Mouse (Mus musculus): Measurements from ENCODE around the gene Cnot6l. TPM values are rescaled to one million over a fixed set of nuclear protein-coding genes. Genes with fewer than 3 reads are reported as not detected.

Gene Cnot6l
- polyA plus RNA-seq, 2 experiments, result 16.5 to 25.8 TPM

DNA sequence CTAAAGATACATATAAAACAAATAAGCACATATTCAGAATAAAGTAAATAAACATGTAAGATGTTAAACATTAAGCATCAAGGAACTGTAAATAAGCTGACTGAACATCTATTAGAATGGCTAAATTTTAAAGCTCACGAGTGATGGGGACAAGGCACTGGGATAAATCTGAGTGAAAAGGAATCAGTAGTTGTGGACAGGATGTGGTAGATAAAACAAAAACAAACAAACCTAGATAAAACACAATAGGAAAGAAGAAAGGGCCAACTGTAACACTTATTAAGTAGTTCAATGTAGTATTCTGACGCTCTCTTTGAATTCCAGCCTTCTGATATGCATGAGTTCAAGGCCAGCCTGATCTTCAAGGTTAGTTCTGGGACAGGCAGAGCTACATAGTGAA lies 21.6 kb downstream of the Cnot6l start:
- no peak for ATAC-seq (ENCODE audit: low FRiP score, low read depth)
- no peak overlapping the region for H3K27ac ChIP-seq (replicated peaks; ENCODE audit: low read depth, low read length)
- no peak for TF ChIP-seq POLR2A (IDR thresholded peaks at IDR 0.05; ENCODE audit: borderline replicate concordance, extremely low read depth, insufficient read depth, insufficient read length)
- WGBS, result 86% methylated on average over 2 of the region's 2 CpGs
- H3K9ac ChIP-seq (ENCODE audit: low read depth, low read length, severe bottlenecking), result no peak overlapping the region
- no peaks in the 10 kb centered on the region for H3K4me1 ChIP-seq (ENCODE audit: control insufficient read depth, insufficient read depth, low read length)
- H3K4me3 ChIP-seq (replicated peaks; ENCODE audit: low read length), result no peak overlapping the region
- no peak for DNase-seq (ENCODE audit: low spot score)
- H3K9me3 ChIP-seq (ENCODE audit: control insufficient read depth, low read length), result no peaks in the 10 kb centered on the region
- H3K4me2 ChIP-seq (replicated peaks; ENCODE audit: low read depth, low read length, severe bottlenecking), result no peak overlapping the region
- H3K36me3 ChIP-seq (ENCODE audit: control insufficient read depth, insufficient read depth, low read length), result no peaks in the 10 kb centered on the region
- no peaks in the 10 kb centered on the region for H3K27me3 ChIP-seq (ENCODE audit: control insufficient read depth, insufficient read depth, low read length)

DNA sequence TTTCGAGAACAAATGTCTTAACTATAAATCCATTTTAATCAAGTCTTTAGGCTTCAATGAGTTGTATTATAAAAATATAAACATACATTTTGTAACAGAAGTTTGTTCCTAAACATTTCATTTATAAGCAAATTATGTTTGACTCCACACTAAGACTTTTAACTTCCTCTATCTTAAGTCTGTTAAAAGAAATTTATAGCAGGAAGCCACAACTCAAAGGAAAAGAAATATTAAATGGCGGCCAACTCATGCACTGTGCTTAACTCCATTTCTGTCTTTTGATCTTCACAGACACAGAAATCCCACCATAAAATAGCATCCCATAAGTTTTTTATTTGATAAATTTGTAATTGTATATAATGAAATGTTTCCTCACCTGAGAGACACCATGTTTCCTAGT lies 33.3 kb downstream of the Cnot6l start:
- Histone ChIP-seq H3K27ac (replicated peaks; ENCODE audit: low read depth, low read length) (no peak overlapping the region), H3K9me3 (ENCODE audit: control insufficient read depth, low read length) (no peaks in the 10 kb centered on the region), H3K4me2 (replicated peaks; ENCODE audit: low read depth, low read length, severe bottlenecking) (no peak overlapping the region), H3K36me3 (ENCODE audit: control insufficient read depth, insufficient read depth, low read length) (peaks cover 15% of the 10 kb centered on the region; the same call in 1 of the 2 replicates), H3K27me3 (ENCODE audit: control insufficient read depth, insufficient read depth, low read length) (no peaks in the 10 kb centered on the region), H3K4me1 (ENCODE audit: control insufficient read depth, insufficient read depth, low read length) (no peaks in the 10 kb centered on the region), H3K4me3 (replicated peaks; ENCODE audit: low read length) (no peak overlapping the region), H3K9ac (ENCODE audit: low read depth, low read length, severe bottlenecking) (no peak overlapping the region)
- ATAC-seq (ENCODE audit: low FRiP score, low read depth), result no peak
- TF ChIP-seq POLR2A (IDR thresholded peaks at IDR 0.05; ENCODE audit: borderline replicate concordance, extremely low read depth, insufficient read depth, insufficient read length), result no peak
- DNase-seq (ENCODE audit: low spot score), result no peak
- WGBS, result 90% methylated on average over 2 of the region's 2 CpGs

DNA sequence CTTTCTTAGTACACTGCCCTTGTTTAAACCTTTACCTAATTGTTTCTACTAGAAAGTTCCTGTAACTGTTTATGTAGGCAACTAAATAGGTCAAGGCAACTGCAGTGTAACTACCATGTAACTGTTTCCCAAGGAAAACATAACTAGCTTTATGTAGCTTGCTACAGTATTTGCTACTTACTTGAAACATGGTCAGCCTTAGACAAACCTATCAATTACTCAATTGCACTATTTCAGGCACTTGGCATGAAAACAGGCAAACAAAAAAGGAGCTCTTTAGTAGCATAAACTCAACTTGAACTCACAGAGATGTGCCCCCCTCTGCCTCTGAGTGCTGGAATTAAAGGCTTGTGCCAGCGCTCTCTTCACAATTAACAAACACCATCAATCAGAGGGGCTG lies 37.1 kb downstream of the Cnot6l start:
- DNase-seq (ENCODE audit: low spot score) (no peak), ATAC-seq (ENCODE audit: low FRiP score, low read depth) (no peak)
- Histone ChIP-seq H3K4me1 (ENCODE audit: control insufficient read depth, insufficient read depth, low read length) (no peaks in the 10 kb centered on the region), H3K9me3 (ENCODE audit: control insufficient read depth, low read length) (no peaks in the 10 kb centered on the region), H3K9ac (ENCODE audit: low read depth, low read length, severe bottlenecking) (no peak overlapping the region), H3K4me3 (replicated peaks; ENCODE audit: low read length) (no peak overlapping the region), H3K36me3 (ENCODE audit: control insufficient read depth, insufficient read depth, low read length) (peaks cover 15% of the 10 kb centered on the region; the same call in 1 of the 2 replicates), H3K27me3 (ENCODE audit: control insufficient read depth, insufficient read depth, low read length) (no peaks in the 10 kb centered on the region), H3K4me2 (replicated peaks; ENCODE audit: low read depth, low read length, severe bottlenecking) (no peak overlapping the region), H3K27ac (replicated peaks; ENCODE audit: low read depth, low read length) (no peak overlapping the region)
- TF ChIP-seq POLR2A (IDR thresholded peaks at IDR 0.05; ENCODE audit: borderline replicate concordance, extremely low read depth, insufficient read depth, insufficient read length), result no peak
- 100% methylated on average over 1 of the region's 1 CpGs for WGBS

DNA sequence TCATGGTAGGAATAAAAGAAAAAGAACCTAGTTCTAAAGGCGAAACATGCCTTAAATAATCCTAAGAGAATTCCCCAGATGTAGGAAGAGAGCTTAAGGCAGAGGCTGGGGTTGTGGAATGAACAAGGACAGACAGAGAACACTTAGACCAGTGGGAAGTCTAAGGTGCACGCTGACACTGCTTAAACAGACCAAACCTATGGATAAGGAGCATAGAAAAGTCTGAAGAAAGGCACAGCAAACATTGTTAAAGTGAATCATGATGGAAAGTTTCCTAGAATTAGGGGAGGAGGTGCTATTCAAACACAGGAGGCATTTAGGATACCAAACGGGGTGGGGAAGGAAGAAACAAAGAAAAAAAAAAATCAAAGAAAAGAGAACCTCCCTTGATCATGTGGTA lies 49.0 kb downstream of the Cnot6l start:
- Histone ChIP-seq H3K9ac (ENCODE audit: low read depth, low read length, severe bottlenecking) (no peak overlapping the region), H3K36me3 (ENCODE audit: control insufficient read depth, insufficient read depth, low read length) (0 out of 2 replicates have a peak, but pooled peaks cover 11% of the 10 kb centered on the region), H3K4me1 (ENCODE audit: control insufficient read depth, insufficient read depth, low read length) (no peaks in the 10 kb centered on the region), H3K9me3 (ENCODE audit: control insufficient read depth, low read length) (no peaks in the 10 kb centered on the region), H3K27ac (replicated peaks; ENCODE audit: low read depth, low read length) (no peak overlapping the region), H3K27me3 (ENCODE audit: control insufficient read depth, insufficient read depth, low read length) (no peaks in the 10 kb centered on the region), H3K4me3 (replicated peaks; ENCODE audit: low read length) (no peak overlapping the region), H3K4me2 (replicated peaks; ENCODE audit: low read depth, low read length, severe bottlenecking) (no peak overlapping the region)
- ATAC-seq (ENCODE audit: low FRiP score, low read depth), result no peak
- TF ChIP-seq POLR2A (IDR thresholded peaks at IDR 0.05; ENCODE audit: borderline replicate concordance, extremely low read depth, insufficient read depth, insufficient read length), result no peak
- 86% methylated on average over 3 of the region's 3 CpGs for WGBS
- no peak for DNase-seq (ENCODE audit: low spot score)

DNA sequence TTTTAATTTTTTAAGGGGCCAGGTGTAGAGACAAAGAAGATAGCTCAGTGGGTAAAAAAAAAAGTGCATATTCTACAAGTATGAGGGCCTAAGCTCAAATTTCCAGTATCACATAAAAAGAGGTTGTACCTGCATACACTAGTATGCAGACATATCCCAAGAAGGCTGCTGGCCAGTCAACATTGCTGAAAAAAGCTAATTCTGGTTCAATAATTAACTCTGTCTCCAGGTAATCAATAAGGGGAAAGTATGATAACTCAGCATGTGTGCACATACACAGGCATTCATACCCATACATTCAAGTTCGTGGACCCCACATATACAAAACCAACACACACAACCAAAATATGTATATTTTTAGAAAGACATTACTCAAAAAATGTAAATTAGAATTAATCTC lies 59.3 kb downstream of the Cnot6l start:
- Histone ChIP-seq H3K4me1 (ENCODE audit: control insufficient read depth, insufficient read depth, low read length) (no peaks in the 10 kb centered on the region), H3K4me3 (replicated peaks; ENCODE audit: low read length) (no peak overlapping the region), H3K36me3 (ENCODE audit: control insufficient read depth, insufficient read depth, low read length) (peaks cover 7% of the 10 kb centered on the region), H3K27ac (replicated peaks; ENCODE audit: low read depth, low read length) (no peak overlapping the region), H3K9me3 (ENCODE audit: control insufficient read depth, low read length) (no peaks in the 10 kb centered on the region), H3K9ac (ENCODE audit: low read depth, low read length, severe bottlenecking) (no peak overlapping the region), H3K4me2 (replicated peaks; ENCODE audit: low read depth, low read length, severe bottlenecking) (no peak overlapping the region), H3K27me3 (ENCODE audit: control insufficient read depth, insufficient read depth, low read length) (no peaks in the 10 kb centered on the region)
- ATAC-seq (ENCODE audit: low FRiP score, low read depth) (no peak), DNase-seq (ENCODE audit: low spot score) (no peak)
- 90% methylated on average over 1 of the region's 1 CpGs for WGBS
- no peak for TF ChIP-seq POLR2A (IDR thresholded peaks at IDR 0.05; ENCODE audit: borderline replicate concordance, extremely low read depth, insufficient read depth, insufficient read length)

DNA sequence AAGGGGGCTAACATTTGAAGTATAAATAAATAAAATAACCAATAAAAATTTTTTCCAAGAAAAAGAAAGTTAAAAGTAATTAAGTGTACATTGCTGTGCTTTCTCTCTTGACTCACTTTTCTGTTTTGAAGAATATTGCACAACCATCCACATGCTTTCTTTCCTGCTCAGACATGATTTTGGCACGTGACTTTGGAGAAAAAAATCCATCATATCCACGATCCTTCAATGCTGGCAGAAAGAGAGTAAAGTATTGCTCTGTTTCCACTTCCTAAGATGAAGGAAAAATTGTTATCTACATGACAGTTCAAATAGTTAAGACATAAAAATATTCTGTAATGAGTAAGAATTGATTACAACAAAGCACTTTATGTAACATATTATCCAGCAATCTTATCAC lies 72.5 kb downstream of the Cnot6l start:
- DNase-seq (ENCODE audit: low spot score), result no peak
- no peak overlapping the region for H3K4me2 ChIP-seq (replicated peaks; ENCODE audit: low read depth, low read length, severe bottlenecking)
- no peak overlapping the region for H3K4me3 ChIP-seq (replicated peaks; ENCODE audit: low read length)
- WGBS, result 78% methylated on average over 2 of the region's 2 CpGs
- no peak overlapping the region for H3K27ac ChIP-seq (replicated peaks; ENCODE audit: low read depth, low read length)
- TF ChIP-seq POLR2A (IDR thresholded peaks at IDR 0.05; ENCODE audit: borderline replicate concordance, extremely low read depth, insufficient read depth, insufficient read length), result no peak
- H3K27me3 ChIP-seq (ENCODE audit: control insufficient read depth, insufficient read depth, low read length), result no peaks in the 10 kb centered on the region
- no peaks in the 10 kb centered on the region for H3K9me3 ChIP-seq (ENCODE audit: control insufficient read depth, low read length)
- no peak for ATAC-seq (ENCODE audit: low FRiP score, low read depth)
- no peak overlapping the region for H3K9ac ChIP-seq (ENCODE audit: low read depth, low read length, severe bottlenecking)
- peaks cover 18% of the 10 kb centered on the region for H3K36me3 ChIP-seq (ENCODE audit: control insufficient read depth, insufficient read depth, low read length)
- H3K4me1 ChIP-seq (ENCODE audit: control insufficient read depth, insufficient read depth, low read length), result no peaks in the 10 kb centered on the region
